Mouse (Mus musculus) liver, embryonic 15.5 days (tissue): ENCODE measurements around the gene Phldb1. TPM values are rescaled to one million over a fixed set of nuclear protein-coding genes. Genes with fewer than 3 reads are reported as not detected.
"Not testable (repeated sequence)": the region's sequence is repeated elsewhere in the genome, so short reads cannot be mapped to it uniquely, and the experiment has no call there.

Experiments
- ATAC-seq: fragments of 200-750 bp; cut with Nextera tagmentation; 2 replicates; pipeline ENCODE4 v1.8.0; 2017; ENCODE audit warnings: moderate number of reproducible peaks, mild to moderate bottlenecking, moderate library complexity; ENCODE audit not compliant: insufficient read depth
- H3K27ac ChIP-seq: fragments of 300-500 bp; sonication (generic); replicated peaks from 2 replicates; pipeline ENCODE4 v1.5.1; 2015; ENCODE audit warnings: mild to moderate bottlenecking, inconsistent platforms
- H3K27me3 ChIP-seq: fragments of 300-500 bp; sonication (generic); 2 replicates; pipeline ENCODE4 v1.6.1; 2015; ENCODE audit warnings: mild to moderate bottlenecking, inconsistent platforms
- H3K36me3 ChIP-seq: fragments of 300-500 bp; sonication (generic); replicated peaks from 2 replicates; pipeline ENCODE4 v1.6.1; 2015; ENCODE audit warnings: moderate library complexity, mild to moderate bottlenecking, inconsistent platforms
- H3K4me1 ChIP-seq: fragments of 300-500 bp; sonication (generic); replicated peaks from 2 replicates; pipeline ENCODE4 v1.6.1; 2015; ENCODE audit warnings: inconsistent platforms
- H3K4me2 ChIP-seq: fragments of 300-500 bp; sonication (generic); 2 replicates; pipeline ENCODE4 v1.6.1; 2015; ENCODE audit warnings: moderate library complexity, mild to moderate bottlenecking, inconsistent platforms
- H3K4me3 ChIP-seq: fragments of 300-500 bp; sonication (generic); replicated peaks from 2 replicates; pipeline ENCODE4 v1.5.1; 2015; ENCODE audit warnings: mild to moderate bottlenecking, inconsistent platforms
- H3K9ac ChIP-seq: fragments of 300-500 bp; sonication (generic); 2 replicates; pipeline ENCODE4 v1.6.1; 2015; ENCODE audit warnings: moderate library complexity, mild to moderate bottlenecking, inconsistent platforms
- H3K9me3 ChIP-seq: fragments of 300-500 bp; sonication (generic); replicated peaks from 2 replicates; pipeline ENCODE4 v1.6.1; 2016; ENCODE audit warnings: inconsistent platforms
- WGBS: fragments of 180-500 bp; shearing (Covaris S2); methylation state at CpG from one replicate; pipeline ENCODE4 v1.1.7; 2015; ENCODE audit warnings: mixed read lengths; ENCODE audit not compliant: insufficient replicate concordance; 5-methylcytosine and 5-hydroxymethylcytosine counted together
- polyA plus RNA-seq: library from polyadenylated mRNA; unstranded; fragments of >200 nt; fragmentation: Nextera tagmentation; extraction: Ambion mirVana; gene quantifications from 2 replicates; pipeline ENCODE4 v1.2.1, GENCODE M21; 2015

The Phldb1 gene
- polyA plus RNA-seq, 1 experiment from 2014 or later: 2.5 TPM

DNA sequence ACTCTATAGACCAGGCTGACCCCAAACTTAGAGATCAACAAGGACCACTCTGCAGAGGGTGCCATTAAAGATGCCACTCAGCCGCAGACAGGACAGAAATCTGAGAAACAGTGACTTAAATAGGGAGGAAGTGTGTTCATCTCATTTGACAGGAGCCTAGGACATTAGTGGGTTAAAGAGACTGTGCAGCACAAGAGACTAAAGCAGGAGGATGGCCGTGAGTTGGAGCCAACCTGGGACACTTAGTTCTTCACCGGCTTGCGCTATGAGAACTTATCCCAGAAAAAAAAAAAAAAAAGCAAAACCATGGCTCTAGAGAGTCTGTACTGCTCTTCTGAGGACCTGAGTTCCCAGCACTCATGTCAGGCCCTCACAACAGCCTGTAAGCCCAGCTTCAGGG, 87.3 kb downstream of the Phldb1 start:
- Histone ChIP-seq H3K36me3 (no peaks in the 10 kb centered on the region), H3K9me3 (no peaks in the 10 kb centered on the region), H3K9ac (no peak overlapping the region), H3K27ac (no peak overlapping the region), H3K27me3 (peaks cover 7% of the 10 kb centered on the region; the same call in 1 of the 2 replicates), H3K4me1 (peaks cover 10% of the 10 kb centered on the region; the same call in 1 of the 2 replicates), H3K4me3 (no peak overlapping the region), H3K4me2 (no peak overlapping the region)
- WGBS: 63% methylated on average over 4 of the region's 4 CpGs
- ATAC-seq: no peak

DNA sequence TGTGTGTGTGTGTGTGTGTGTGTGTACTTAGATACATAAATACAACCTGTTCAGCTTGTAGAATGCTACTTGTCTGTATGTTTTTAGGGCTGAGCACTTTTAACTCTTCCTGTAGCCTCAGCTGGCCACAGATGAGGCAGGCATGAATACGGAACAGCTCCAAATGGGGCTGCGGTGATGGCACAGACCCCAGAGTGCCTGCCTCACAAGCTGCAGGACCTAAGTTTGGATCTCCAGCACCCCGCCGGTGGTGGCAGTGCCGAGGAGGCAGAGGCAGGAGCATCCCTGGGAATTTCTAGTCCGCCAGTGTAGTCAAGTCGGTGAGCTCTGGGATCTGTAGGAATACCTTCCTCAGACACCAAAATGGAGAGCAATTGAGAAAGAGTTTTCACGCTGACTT, 88.0 kb downstream of the Phldb1 start:
- Histone ChIP-seq H3K4me3 (no peak overlapping the region), H3K36me3 (no peaks in the 10 kb centered on the region), H3K27ac (no peak overlapping the region), H3K4me1 (peaks cover 10% of the 10 kb centered on the region; the same call in 1 of the 2 replicates), H3K27me3 (peaks cover 7% of the 10 kb centered on the region; the same call in 1 of the 2 replicates), H3K9ac (no peak overlapping the region), H3K9me3 (no peaks in the 10 kb centered on the region), H3K4me2 (no peak overlapping the region)
- no peak for ATAC-seq
- WGBS: 76% methylated on average over 8 of the region's 8 CpGs

- Histone ChIP-seq H3K9ac (no peak overlapping the region), H3K27me3 (peaks cover 6% of the 10 kb centered on the region; the same call in 1 of the 2 replicates), H3K9me3 (no peaks in the 10 kb centered on the region), H3K4me2 (peak overlapping the region; percentile 42), H3K36me3 (no peaks in the 10 kb centered on the region), H3K4me3 (no peak overlapping the region), H3K27ac (no peak overlapping the region), H3K4me1 (peaks cover 10% of the 10 kb centered on the region; the same call in 1 of the 2 replicates)
- no peak for ATAC-seq
- WGBS: 50% methylated on average over 6 of the region's 6 CpGs
These were observed 88.6 kb downstream of the Phldb1 start for GRCm38 (mm10) chr9:44646366-44646765.

DNA sequence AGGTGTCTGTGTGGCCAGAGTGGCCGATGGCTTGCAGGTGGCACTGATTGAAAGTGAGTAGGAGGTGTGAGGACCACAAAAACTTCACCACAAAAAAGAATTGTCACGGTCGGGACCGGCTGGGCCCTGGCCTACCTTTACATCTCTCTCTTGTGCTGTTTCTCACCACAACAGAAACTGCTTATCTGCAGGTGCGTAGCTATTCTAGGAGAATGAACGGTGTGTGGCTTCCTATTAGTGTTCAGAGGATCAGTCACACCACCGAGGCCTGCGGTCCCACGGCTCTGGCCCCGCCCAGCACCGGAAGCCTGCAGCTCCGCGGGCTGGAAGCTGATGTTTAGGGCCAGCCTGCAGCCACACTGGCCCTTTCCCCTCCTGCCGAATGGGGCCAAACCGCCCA, 89.1 kb downstream of the Phldb1 start:
- Histone ChIP-seq H3K4me1 (peaks cover 10% of the 10 kb centered on the region; the same call in 1 of the 2 replicates), H3K27ac (no peak overlapping the region), H3K9me3 (no peaks in the 10 kb centered on the region), H3K36me3 (no peaks in the 10 kb centered on the region), H3K27me3 (peaks cover 1% of the 10 kb centered on the region; the same call in 1 of the 2 replicates), H3K9ac (no peak overlapping the region), H3K4me2 (peak overlapping the region; percentile 42), H3K4me3 (no peak overlapping the region)
- WGBS: 27% methylated on average over 15 of the region's 15 CpGs
- ATAC-seq: no peak

DNA sequence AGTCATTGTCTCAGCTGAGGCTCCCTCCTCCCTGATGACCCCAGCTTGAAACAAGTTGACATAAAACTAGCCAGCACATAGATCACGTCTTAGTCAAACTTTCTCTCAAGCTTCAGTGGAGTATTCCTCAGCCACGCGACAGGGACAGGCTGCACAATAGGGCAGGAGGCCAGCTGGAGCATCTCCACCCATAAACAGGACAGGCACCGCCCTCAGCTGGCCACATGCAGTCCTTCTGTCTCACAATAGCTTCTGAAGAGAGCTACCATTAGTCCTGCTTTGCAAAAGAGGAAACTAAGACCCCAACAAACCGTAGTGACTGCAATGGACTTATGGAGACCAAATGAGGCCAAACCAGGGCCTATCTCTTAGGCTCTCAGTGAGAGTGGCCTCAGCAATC, 89.5 kb downstream of the Phldb1 start:
- H3K36me3 ChIP-seq: peaks cover 3% of the 10 kb centered on the region; the same call in 1 of the 2 replicates
- no peak overlapping the region for H3K4me3 ChIP-seq
- no peak overlapping the region for H3K27ac ChIP-seq
- no peaks in the 10 kb centered on the region for H3K9me3 ChIP-seq
- WGBS: 48% methylated on average over 5 of the region's 5 CpGs
- no peaks in the 10 kb centered on the region for H3K27me3 ChIP-seq
- no peak overlapping the region for H3K9ac ChIP-seq
- no peak for ATAC-seq
- H3K4me1 ChIP-seq: peaks cover 10% of the 10 kb centered on the region; the same call in 1 of the 2 replicates
- H3K4me2 ChIP-seq: no peak overlapping the region

DNA sequence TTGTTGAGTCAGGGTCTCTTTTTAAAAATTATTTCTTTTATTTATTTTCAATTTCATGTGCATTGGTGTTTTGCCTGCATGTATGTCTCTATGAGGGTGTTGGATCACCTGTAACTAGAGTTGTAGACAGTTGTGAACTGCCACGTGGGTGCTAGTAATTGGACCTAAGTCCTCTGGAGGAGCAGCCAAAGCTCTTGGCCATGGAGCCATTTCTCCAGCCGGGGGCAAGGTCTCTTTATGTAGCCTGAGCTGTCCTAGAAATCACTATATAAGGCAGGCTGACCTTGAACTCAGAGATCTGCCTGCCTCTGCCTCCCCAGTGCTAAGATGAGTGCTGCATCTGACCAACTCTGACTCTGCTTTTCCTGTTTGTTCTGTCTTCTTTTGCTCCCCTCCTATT, 90.8 kb downstream of the Phldb1 start:
- Histone ChIP-seq H3K4me2 (no peak overlapping the region), H3K9me3 (no peaks in the 10 kb centered on the region), H3K27me3 (no peaks in the 10 kb centered on the region), H3K36me3 (peaks cover 3% of the 10 kb centered on the region; the same call in 1 of the 2 replicates), H3K9ac (no peak overlapping the region), H3K4me3 (no peak overlapping the region), H3K27ac (no peak overlapping the region), H3K4me1 (peaks cover 10% of the 10 kb centered on the region; the same call in 1 of the 2 replicates)
- 78% methylated on average over 2 of the region's 2 CpGs for WGBS
- ATAC-seq: no peak

- no peak for ATAC-seq
- Histone ChIP-seq H3K4me2 (no peak overlapping the region), H3K27ac (no peak overlapping the region), H3K4me1 (peaks cover 10% of the 10 kb centered on the region; the same call in 1 of the 2 replicates), H3K9me3 (no peaks in the 10 kb centered on the region), H3K4me3 (no peak overlapping the region), H3K36me3 (peaks cover 12% of the 10 kb centered on the region), H3K9ac (no peak overlapping the region), H3K27me3 (no peaks in the 10 kb centered on the region)
- 85% methylated on average over 7 of the region's 7 CpGs for WGBS
These were observed 91.9 kb downstream of the Phldb1 start for GRCm38 (mm10) chr9:44643103-44643502.

- no peaks in the 10 kb centered on the region for H3K27me3 ChIP-seq
- 88% methylated on average over 2 of the region's 2 CpGs for WGBS
- no peak for ATAC-seq
- no peak overlapping the region for H3K9ac ChIP-seq
- peaks cover 13% of the 10 kb centered on the region; the same call in 1 of the 2 replicates for H3K4me1 ChIP-seq
- no peak overlapping the region for H3K4me3 ChIP-seq
- no peaks in the 10 kb centered on the region for H3K9me3 ChIP-seq
- H3K27ac ChIP-seq: no peak overlapping the region
- no peak overlapping the region for H3K4me2 ChIP-seq
- H3K36me3 ChIP-seq: peaks cover 27% of the 10 kb centered on the region
These were observed 93.4 kb downstream of the Phldb1 start for GRCm38 (mm10) chr9:44641616-44642015.

DNA sequence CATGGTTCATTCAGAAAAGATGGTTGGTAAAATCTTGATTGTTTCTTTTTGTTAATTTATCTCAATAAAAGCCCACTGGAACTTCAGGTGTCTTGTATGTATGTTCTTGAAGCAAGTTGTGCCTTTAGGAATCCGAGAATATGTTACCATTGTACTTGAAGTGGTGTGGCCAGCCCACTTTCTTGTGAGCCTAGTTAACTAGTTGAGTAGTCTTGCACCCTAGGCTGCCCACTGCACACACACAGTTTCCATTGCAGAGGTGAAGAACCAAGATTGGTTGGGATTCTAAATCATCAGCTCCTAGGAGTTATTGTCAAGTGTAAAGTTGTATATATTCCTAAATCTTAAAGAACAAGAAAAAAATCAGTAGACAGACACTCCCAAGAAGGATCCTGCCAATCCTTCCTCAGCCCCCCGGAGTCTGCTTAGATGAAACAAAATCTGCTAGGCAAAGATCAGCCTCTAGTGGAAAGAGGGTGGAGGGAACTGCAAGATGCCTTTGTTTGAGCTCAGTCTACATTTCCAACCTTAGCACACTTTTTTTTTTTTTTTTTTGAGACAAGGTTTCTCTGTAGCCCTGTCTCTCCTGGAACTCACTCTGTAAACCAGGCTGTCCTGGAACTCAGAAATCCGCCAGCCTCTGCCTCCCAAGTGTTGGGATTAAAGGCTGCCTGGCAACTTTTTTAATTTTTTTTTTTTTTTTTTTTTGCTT, 94.2 kb downstream of the Phldb1 start:
- Histone ChIP-seq H3K9ac (no peak overlapping the region), H3K27me3 (no peaks in the 10 kb centered on the region), H3K4me1 (peaks cover 7% of the 10 kb centered on the region; the same call in 1 of the 2 replicates), H3K27ac (no peak overlapping the region), H3K4me2 (no peak overlapping the region), H3K4me3 (no peak overlapping the region), H3K9me3 (no peaks in the 10 kb centered on the region), H3K36me3 (peaks cover 35% of the 10 kb centered on the region)
- WGBS: 81% methylated on average over 3 of the region's 3 CpGs
- ATAC-seq: no peak

DNA sequence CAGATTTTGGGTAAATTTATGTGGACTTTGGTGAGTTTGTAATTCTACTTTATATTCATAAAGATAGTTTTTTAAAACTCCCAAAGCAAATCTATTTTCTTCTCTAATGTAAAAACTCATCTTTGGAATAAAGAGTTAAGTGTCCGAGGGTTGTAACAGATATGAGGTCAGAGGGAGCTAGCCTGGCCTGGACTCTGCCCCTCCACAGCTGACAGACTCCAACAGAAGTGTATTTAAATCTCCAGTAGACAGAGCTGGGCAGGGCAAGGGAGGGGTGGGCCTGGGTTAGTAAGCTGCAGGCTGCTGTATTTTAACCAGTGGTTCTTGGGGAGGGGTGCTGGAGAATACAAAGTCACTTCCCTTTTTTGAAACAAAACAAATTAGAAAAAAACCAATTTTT, 95.0 kb downstream of the Phldb1 start:
- H3K27me3 ChIP-seq, H3K4me2 ChIP-seq, H3K4me3 ChIP-seq, H3K9me3 ChIP-seq, H3K27ac ChIP-seq, H3K9ac ChIP-seq, H3K4me1 ChIP-seq: not testable (repeated sequence)
- ATAC-seq: peak; percentile 58; the same call in 1 of the 2 replicates
- WGBS: 34% methylated on average over 1 of the region's 1 CpGs
- H3K36me3 ChIP-seq: peaks cover 43% of the 10 kb centered on the region

DNA sequence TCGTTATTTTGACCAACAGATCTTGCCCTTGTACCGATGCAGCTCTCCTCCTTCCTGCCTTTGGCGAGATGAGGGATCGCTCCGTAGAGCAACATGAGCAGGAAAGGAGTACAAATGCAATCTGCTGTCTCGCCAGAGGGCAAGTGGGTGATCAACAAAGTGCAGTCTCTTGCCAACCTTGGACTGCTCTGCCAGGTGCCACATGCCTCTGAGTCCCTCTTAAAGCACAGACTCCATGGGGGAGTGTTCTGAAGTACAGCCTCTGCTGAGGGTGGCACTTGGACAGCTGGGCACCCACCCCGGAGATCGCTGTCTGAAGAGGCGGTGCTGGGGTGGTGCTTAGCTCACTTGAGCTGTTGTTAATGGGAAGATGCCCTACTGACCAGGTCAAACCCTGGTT, 96.3 kb downstream of the Phldb1 start:
- H3K27ac ChIP-seq, H3K4me1 ChIP-seq, H3K4me2 ChIP-seq, H3K9me3 ChIP-seq, H3K9ac ChIP-seq, H3K4me3 ChIP-seq, H3K27me3 ChIP-seq, ATAC-seq: not testable (repeated sequence)
- WGBS: 85% methylated on average over 9 of the region's 9 CpGs
- peaks cover 56% of the 10 kb centered on the region for H3K36me3 ChIP-seq
